Mouse (Mus musculus) ES-E14 (cell line): ENCODE results near the gene Gm9945. TPM values are rescaled to one million over a fixed set of nuclear protein-coding genes. Genes with fewer than 3 reads are reported as not detected.

Experiments used
- DNase-seq: peaks from one replicate; pipeline ENCODE4 v3.0.0-alpha.2; 2013; ENCODE audit warnings: low read depth, low spot score
- H3K27ac ChIP-seq: 2 replicates; pipeline ENCODE4 v1.5.1; 2012; ENCODE audit warnings: low read depth, mild to moderate bottlenecking, low read length, moderate library complexity, mixed read lengths; ENCODE audit not compliant: poor library complexity, insufficient read depth, severe bottlenecking
- H3K36me3 ChIP-seq: 2 replicates; pipeline ENCODE4 v1.6.1; 2012; ENCODE audit warnings: mild to moderate bottlenecking, low read length, moderate library complexity, mixed read lengths; ENCODE audit not compliant: control insufficient read depth, poor library complexity, insufficient read depth, severe bottlenecking
- H3K4me1 ChIP-seq, 2 experiments: fragments of 150-350 bp in 1 of 2; sonication (generic) in 1 of 2; 2 replicates each; pipeline ENCODE4 v1.6.1; 2012; ENCODE audit warnings: low read length in 2 of 2, mild to moderate bottlenecking in 1 of 2, mixed read lengths in 1 of 2; ENCODE audit not compliant: control insufficient read depth in 2 of 2, insufficient read depth in 2 of 2, poor library complexity in 1 of 2
- H3K4me3 ChIP-seq, 2 experiments: fragments of 150-350 bp in 1 of 2; sonication (generic) in 1 of 2; 2 replicates each; pipeline ENCODE4 v1.5.1; 2012; ENCODE audit warnings: low read length in 2 of 2, low read depth in 1 of 2, mild to moderate bottlenecking in 1 of 2, mixed read lengths in 1 of 2; ENCODE audit not compliant: insufficient read depth in 1 of 2, poor library complexity in 1 of 2, severe bottlenecking in 1 of 2
- H3K9ac ChIP-seq: 2 replicates; pipeline ENCODE4 v1.6.1; 2012; ENCODE audit warnings: low read depth, mild to moderate bottlenecking, low read length, mixed read lengths; ENCODE audit not compliant: poor library complexity, insufficient read depth, severe bottlenecking
- H3K9me3 ChIP-seq: fragments of 150-350 bp; sonication (generic); 2 replicates; pipeline ENCODE4 v1.6.1; 2012; ENCODE audit warnings: low read depth, mild to moderate bottlenecking, low read length; ENCODE audit not compliant: control insufficient read depth, insufficient read depth
- CHD2 ChIP-seq: IDR thresholded peaks from 2 replicates; pipeline ENCODE4 v1.6.1; 2014; ENCODE audit warnings: mild to moderate bottlenecking, low read depth, low read length, inconsistent platforms
- HCFC1 ChIP-seq: IDR thresholded peaks from 2 replicates; pipeline ENCODE4 v1.6.1; 2012; ENCODE audit warnings: low read length, inconsistent platforms, borderline replicate concordance; ENCODE audit not compliant: insufficient read depth
- MAFK ChIP-seq: IDR thresholded peaks from 2 replicates; pipeline ENCODE4 v1.6.1; 2014; ENCODE audit warnings: mild to moderate bottlenecking, low read depth, low read length, inconsistent platforms; ENCODE audit not compliant: insufficient read depth
- ZC3H11A ChIP-seq: IDR thresholded peaks from 2 replicates; pipeline ENCODE4 v1.6.1; 2012; ENCODE audit warnings: low read depth, mild to moderate bottlenecking, inconsistent platforms, low read length, borderline replicate concordance
- ZNF384 ChIP-seq: IDR thresholded peaks from 2 replicates; pipeline ENCODE4 v1.6.1; 2012; ENCODE audit warnings: low read depth, low read length, inconsistent platforms
- in situ Hi-C, 2 experiments: fragments of 600-800 bp; cut with MboI; formaldehyde crosslinking; loops; one replicate each; pipeline ENCODE4 v1.15.1; 2025; ENCODE audit warnings: low sequenced_read_pairs in 2 of 2, inconsistent platforms in 1 of 2; ENCODE audit not compliant: unreplicated experiment in 2 of 2
- total RNA-seq: library from RNA; depleted of rRNA; stranded (reverse); fragments of 300-350 nt; gene quantifications from 2 replicates; pipeline ENCODE4 v1.2.3, GENCODE M21; 2012

Gm9945 gene
- total RNA-seq, 1 experiment: not detected

DNA sequence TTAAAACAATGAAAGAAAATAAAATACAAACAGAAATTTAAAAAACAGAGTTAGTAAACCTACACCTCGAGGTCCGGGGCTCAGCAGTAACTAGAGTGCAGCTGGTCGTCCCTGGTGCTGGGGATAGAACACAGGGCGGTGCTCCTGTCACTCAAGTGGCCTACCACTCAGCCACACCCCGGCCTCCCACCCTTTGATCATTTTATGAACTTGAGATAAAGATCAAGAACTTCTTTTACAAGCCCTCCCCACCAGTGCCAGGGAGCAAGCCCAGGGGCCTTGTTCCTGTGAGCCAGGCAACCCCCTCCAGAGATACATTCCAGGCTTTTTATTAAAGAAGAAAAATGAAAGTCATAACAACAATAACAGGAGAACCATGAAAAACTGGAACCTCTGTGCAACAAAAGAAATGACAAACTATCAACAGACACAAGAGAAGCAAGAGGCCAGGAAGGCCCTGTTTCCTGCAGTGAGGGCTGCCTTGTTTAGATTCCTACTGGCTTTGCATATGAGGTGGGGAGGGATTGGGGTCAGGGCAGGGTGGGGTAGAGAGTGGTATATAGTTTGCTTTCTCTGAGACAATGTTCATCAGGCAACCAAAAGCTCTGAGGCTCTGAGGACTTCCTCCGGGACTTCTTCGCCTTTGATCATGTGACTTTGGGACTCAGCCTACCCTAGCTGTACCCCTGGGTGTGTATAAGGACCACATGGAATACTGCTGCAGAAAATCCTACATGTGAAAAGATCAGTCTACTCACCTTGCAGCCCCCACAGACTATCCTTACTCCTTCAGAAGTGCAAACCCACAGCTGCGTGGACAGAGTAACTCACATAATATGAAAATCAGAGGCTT lies 37.0 kb downstream of the Gm9945 start:
- H3K9me3 ChIP-seq: no peaks in the 10 kb centered on the region
- in situ Hi-C loops: no loop called here
- H3K9ac ChIP-seq: no peak overlapping the region
- H3K27ac ChIP-seq: no peak overlapping the region
- no peak overlapping the region for H3K4me3 ChIP-seq
- H3K4me1 ChIP-seq: peaks cover 12% of the 10 kb centered on the region in 2 experiments; a peak in 2 of 4 replicates
- TF ChIP-seq CHD2 (no peak), ZNF384 (no peak), ZC3H11A (no peak), HCFC1 (no peak), MAFK (no peak)
- no peak for DNase-seq
- H3K36me3 ChIP-seq: no peaks in the 10 kb centered on the region

DNA sequence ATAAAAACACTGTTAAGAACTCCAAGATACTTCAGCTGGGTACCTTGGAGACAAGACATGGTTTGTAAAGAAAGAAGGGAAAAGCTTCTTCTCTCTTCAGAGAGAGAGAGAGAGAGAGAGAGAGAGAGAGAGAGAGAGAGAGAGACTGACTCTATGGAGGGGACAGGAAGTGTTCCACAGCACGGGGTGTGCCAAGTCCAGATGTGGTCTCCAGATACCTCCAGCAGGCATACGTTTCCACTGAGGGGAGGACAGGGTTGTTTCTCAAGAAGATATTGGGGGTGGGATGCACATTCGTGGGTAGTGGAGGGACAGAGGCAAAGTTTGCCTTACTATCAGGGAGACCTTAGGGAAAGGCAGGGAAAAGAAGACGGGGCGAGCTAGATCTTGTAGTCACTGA lies 38.8 kb downstream of the Gm9945 start:
- Histone ChIP-seq H3K9me3 (no peaks in the 10 kb centered on the region), H3K4me3 (peak overlapping the region in 1 of 2 experiments; percentile 80; a peak in 1 of 4 replicates), H3K36me3 (no peaks in the 10 kb centered on the region), H3K27ac (no peak overlapping the region), H3K9ac (no peak overlapping the region), H3K4me1 (peaks cover 12% of the 10 kb centered on the region in 2 experiments; a peak in 2 of 4 replicates)
- TF ChIP-seq HCFC1 (no peak), ZC3H11A (no peak), MAFK (no peak), CHD2 (no peak), ZNF384 (no peak)
- in situ Hi-C loops: no loop called here
- no peak for DNase-seq

DNA sequence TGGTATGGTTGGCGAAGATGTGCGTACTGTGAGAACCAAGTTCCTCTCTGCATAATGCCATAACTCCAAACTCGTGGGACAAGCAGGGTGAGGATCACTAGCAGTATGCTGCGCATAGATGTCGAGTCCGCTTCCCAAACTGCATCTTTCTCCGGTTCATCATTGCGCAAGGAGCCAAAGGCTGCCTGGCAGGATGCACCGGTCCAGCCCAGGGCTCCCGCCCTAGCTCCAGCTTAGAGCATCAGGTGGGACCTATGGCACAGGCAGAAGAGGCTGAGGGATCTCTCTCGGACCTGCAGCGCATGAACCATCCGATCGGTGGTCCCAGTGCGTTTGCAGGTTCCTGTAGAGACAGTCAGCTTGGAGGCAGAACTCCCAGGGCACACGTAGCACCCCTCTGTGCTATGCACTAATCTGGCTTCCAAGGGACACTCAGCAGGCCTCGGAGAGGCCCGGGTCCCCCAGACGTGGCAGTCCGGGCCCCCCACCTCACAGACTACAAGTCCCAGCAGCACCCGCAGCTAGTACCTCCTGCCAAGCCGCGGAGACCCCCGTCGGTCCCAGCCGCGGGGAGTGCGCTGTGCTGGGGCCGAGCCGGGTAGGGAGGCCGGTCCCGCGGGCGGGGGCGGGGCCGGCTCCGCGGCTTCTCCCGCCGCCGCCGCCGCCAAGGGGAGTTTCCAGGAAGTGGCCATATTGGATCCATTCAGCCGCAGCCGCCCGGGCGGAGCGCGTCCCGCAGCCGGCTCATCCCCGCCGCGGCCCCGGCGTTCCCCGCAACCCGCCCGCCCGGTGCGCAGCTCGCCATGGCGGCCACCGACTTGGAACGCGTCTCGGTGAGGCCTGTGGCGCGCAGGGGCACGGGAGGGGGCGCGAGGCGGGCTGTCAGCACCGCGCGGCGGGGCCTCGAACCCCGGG lies 39.5 kb downstream of the Gm9945 start, which contains the start of gene Sept8:
Gene Sept8, plus strand, starts transcription at position 51 of the 915 bp plus-strand sequence.
- Histone ChIP-seq H3K27ac (no peak within 1 kb of the TSS), H3K4me1 (peaks cover 9 to 12% of the 10 kb centered on the region in 2 experiments; a peak in 2 of 4 replicates), H3K9me3 (no peaks in the 10 kb centered on the region), H3K36me3 (no peaks in the 10 kb centered on the region), H3K9ac (peak within 1 kb of the TSS; percentile 75), H3K4me3 (peak within 1 kb of the TSS; percentile 70 to 80)
- TF ChIP-seq HCFC1 (peak; percentile 80), CHD2 (no peak), ZC3H11A (no peak), MAFK (no peak), ZNF384 (no peak)
- DNase-seq: peak; percentile 34
- in situ Hi-C loops: no loop called here
